Mouse (Mus musculus): ENCODE results near the gene Lgsn. TPM values are rescaled to one million over a fixed set of nuclear protein-coding genes. Genes with fewer than 3 reads are reported as not detected.

Lgsn gene
- polyA plus RNA-seq, 1 experiment: not detected

DNA sequence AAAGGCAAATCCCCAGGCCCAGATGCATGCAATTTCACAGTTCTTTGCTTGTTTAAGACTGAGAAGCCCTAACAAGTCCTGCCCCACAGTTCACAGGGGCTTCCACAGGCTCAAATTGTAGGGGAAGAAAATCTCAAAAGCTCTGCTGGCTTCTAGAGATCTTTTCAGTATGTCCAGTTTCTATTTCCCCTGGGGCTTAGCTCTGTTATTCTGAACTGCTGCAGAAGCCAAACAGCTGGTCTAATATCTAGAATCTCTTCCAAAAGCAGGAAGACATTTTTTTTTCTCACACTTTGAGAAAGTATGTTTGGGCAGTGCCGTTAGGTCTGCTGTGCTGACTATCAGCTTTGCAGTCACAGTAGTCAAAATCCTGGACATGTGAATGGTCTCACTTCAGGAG is 38.6 kb downstream of the Lgsn start:
- DNase-seq: no peak

GRCm38 (mm10) chr1:31220599-31221250 is 44.5 kb downstream of the Lgsn start:
- no peak for DNase-seq
- no peak overlapping the region for H3K27ac ChIP-seq (ENCODE audit: insufficient read depth, low read depth, low read length)
- no peaks in the 10 kb centered on the region; the same call in 1 of the 2 replicates for H3K27me3 ChIP-seq (replicated peaks; ENCODE audit: control insufficient read depth, insufficient read depth, low read length)
- H3K4me1 ChIP-seq (ENCODE audit: control insufficient read depth, insufficient read depth, low read length): no peaks in the 10 kb centered on the region
- TF ChIP-seq POLR2A (IDR thresholded peaks at IDR 0.05; ENCODE audit: low read depth, low read length): no peak
- TF ChIP-seq CTCF (conservative IDR thresholded peaks at IDR 0.05; ENCODE audit: insufficient read depth, insufficient read length, low read depth, low read length): no peak
- no peak overlapping the region for H3K4me3 ChIP-seq (ENCODE audit: insufficient read depth, low read depth, low read length)
- WGBS: 90% methylated on average over 4 of the region's 4 CpGs
- H3K36me3 ChIP-seq (ENCODE audit: control insufficient read depth, insufficient read depth, low read length): no peaks in the 10 kb centered on the region

More for the DNA sequence above, 38.6 kb downstream of the Lgsn start:
- no peak overlapping the region for H3K4me3 ChIP-seq (ENCODE audit: insufficient read depth, low read depth, low read length)
- TF ChIP-seq POLR2A (IDR thresholded peaks at IDR 0.05; ENCODE audit: low read depth, low read length) (no peak), CTCF (conservative IDR thresholded peaks at IDR 0.05; ENCODE audit: insufficient read depth, insufficient read length, low read depth, low read length) (no peak)
- H3K27me3 ChIP-seq (replicated peaks; ENCODE audit: control insufficient read depth, insufficient read depth, low read length): no peaks in the 10 kb centered on the region
- no peak overlapping the region for H3K27ac ChIP-seq (ENCODE audit: insufficient read depth, low read depth, low read length)
- H3K36me3 ChIP-seq (ENCODE audit: control insufficient read depth, insufficient read depth, low read length): no peaks in the 10 kb centered on the region
- 52% methylated on average over 1 of the region's 1 CpGs for WGBS
- H3K4me1 ChIP-seq (ENCODE audit: control insufficient read depth, insufficient read depth, low read length): no peaks in the 10 kb centered on the region

GRCm38 (mm10) chr1:31222564-31222963 is 46.4 kb downstream of the Lgsn start, which contains the start of the genes 4931428L18Rik and Pih1d3:
4931428L18Rik (minus strand) TSS chr1:31222684.
Pih1d3 (plus strand) TSS chr1:31222838.
- Histone ChIP-seq H3K36me3 (ENCODE audit: control insufficient read depth, insufficient read depth, low read length) (no peaks in the 10 kb centered on the region), H3K4me1 (ENCODE audit: control insufficient read depth, insufficient read depth, low read length) (no peaks in the 10 kb centered on the region), H3K4me3 (ENCODE audit: insufficient read depth, low read depth, low read length) (no peak within 1 kb of the TSS), H3K27me3 (replicated peaks; ENCODE audit: control insufficient read depth, insufficient read depth, low read length) (no peaks in the 10 kb centered on the region; the same call in 1 of the 2 replicates), H3K27ac (ENCODE audit: insufficient read depth, low read depth, low read length) (no peak within 1 kb of the TSS)
- TF ChIP-seq CTCF (conservative IDR thresholded peaks at IDR 0.05; ENCODE audit: insufficient read depth, insufficient read length, low read depth, low read length) (no peak), POLR2A (IDR thresholded peaks at IDR 0.05; ENCODE audit: low read depth, low read length) (no peak)
- WGBS: 88% methylated on average over 7 of the region's 7 CpGs
- DNase-seq: no peak

DNA sequence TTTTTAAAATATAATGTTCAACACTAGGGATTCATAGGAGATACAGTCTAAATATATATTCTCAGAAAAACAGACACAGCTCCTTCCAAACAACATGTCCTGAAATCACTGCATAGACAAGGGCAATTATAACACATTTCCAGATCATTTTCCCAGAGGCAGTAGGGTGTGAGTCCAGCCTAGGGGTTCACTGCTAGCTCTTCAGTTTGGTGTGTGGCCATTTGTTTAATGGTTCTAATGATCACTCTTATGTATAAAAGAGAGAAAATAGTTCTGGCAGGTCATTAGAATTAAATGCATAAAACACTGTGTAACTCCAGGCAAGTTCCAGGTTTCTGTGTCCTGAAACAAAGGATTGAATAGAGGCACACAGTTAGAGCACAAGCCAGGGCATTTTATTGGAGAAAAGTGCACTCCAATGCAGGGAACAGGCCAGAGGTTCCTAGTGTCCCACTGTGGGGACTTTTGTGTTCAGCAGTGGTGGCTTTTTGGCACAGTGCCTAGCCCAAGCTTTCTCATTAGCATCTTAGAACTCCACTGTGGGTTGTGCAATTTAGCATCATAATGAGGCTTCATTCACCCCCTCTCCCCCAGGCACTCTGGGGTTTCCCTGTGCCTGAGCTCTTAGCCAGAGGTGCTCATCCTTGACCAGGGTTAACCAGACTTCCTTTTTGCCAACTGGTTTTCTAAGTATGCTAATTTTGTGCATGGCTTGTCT is 57.3 kb downstream of the Lgsn start:
- Histone ChIP-seq H3K27ac (ENCODE audit: insufficient read depth, low read depth, low read length) (no peak overlapping the region), H3K4me3 (ENCODE audit: insufficient read depth, low read depth, low read length) (no peak overlapping the region), H3K27me3 (replicated peaks; ENCODE audit: control insufficient read depth, insufficient read depth, low read length) (no peaks in the 10 kb centered on the region), H3K4me1 (ENCODE audit: control insufficient read depth, insufficient read depth, low read length) (no peaks in the 10 kb centered on the region), H3K36me3 (ENCODE audit: control insufficient read depth, insufficient read depth, low read length) (no peaks in the 10 kb centered on the region)
- no peak for TF ChIP-seq CTCF (conservative IDR thresholded peaks at IDR 0.05; ENCODE audit: insufficient read depth, insufficient read length, low read depth, low read length)
- TF ChIP-seq POLR2A (IDR thresholded peaks at IDR 0.05; ENCODE audit: low read depth, low read length): no peak
- DNase-seq: peak; percentile 20

Other genes with a start within 250 kb of the Lgsn start
- gene AC153137.1, start 198.4 kb upstream of the Lgsn start, polyA plus RNA-seq (2012; rRNA removed): not detected in 2 replicates
- not detected in 2 replicates for gene 4931428L18Rik, start 46.3 kb downstream of the Lgsn start, polyA plus RNA-seq (2012; rRNA removed)
- gene Pih1d3, start 46.4 kb downstream of the Lgsn start, polyA plus RNA-seq (2012; rRNA removed): not detected in 2 replicates